Mouse (Mus musculus): ENCODE measurements around the gene Cenpt. TPM values are rescaled to one million over a fixed set of nuclear protein-coding genes. Genes with fewer than 3 reads are reported as not detected.

Gene Cenpt
- polyA plus RNA-seq, 1 experiment from 2014 or later, result 9.3 TPM

GRCm38 (mm10) chr8:105854715-105855216, 1.7 kb upstream of the Cenpt start, which contains the start of gene Thap11:
TSS of gene Thap11 (plus strand) at chr8:105855132.
- Histone ChIP-seq H3K4me2 (replicated peaks; ENCODE audit: low read depth) (peak within 1 kb of the TSS; percentile 97), H3K36me3 (ENCODE audit: control insufficient read depth, insufficient read depth) (no peaks in the 10 kb centered on the region), H3K9ac (ENCODE audit: low read depth, low read length) (peak within 1 kb of the TSS; percentile 81), H3K27me3 (replicated peaks; ENCODE audit: control insufficient read depth, insufficient read depth, low read length) (no peaks in the 10 kb centered on the region), H3K4me1 (replicated peaks; ENCODE audit: control insufficient read depth, insufficient read depth, low read length) (peaks cover 5% of the 10 kb centered on the region), H3K9me3 (ENCODE audit: control insufficient read depth) (no peaks in the 10 kb centered on the region), H3K27ac (ENCODE audit: low read depth, low read length) (peak within 1 kb of the TSS; percentile 82), H3K4me3 (ENCODE audit: low read depth, low read length) (peak within 1 kb of the TSS; percentile 80)
- peak; percentile 91 for ATAC-seq
- WGBS, result under 1% methylated on average over 43 of the region's 43 CpGs
- peak; percentile 90 for TF ChIP-seq CTCF (IDR thresholded peaks at IDR 0.05; ENCODE audit: low read depth)

GRCm38 (mm10) chr8:105854303-105854702, 1.2 kb upstream of the Cenpt start:
- Histone ChIP-seq H3K27ac (ENCODE audit: low read depth, low read length) (peak overlapping the region; percentile 82; the same call in 1 of the 2 replicates), H3K9ac (ENCODE audit: low read depth, low read length) (peak overlapping the region; percentile 81; the same call in 1 of the 2 replicates)

GRCm38 (mm10) chr8:105852146-105852729, 840 bp downstream of the Cenpt start:
- Histone ChIP-seq H3K27ac (ENCODE audit: low read depth, low read length) (no peak overlapping the region), H3K4me1 (replicated peaks; ENCODE audit: control insufficient read depth, insufficient read depth, low read length) (peaks cover 5% of the 10 kb centered on the region), H3K4me3 (ENCODE audit: low read depth, low read length) (peak overlapping the region; percentile 86), H3K4me2 (replicated peaks; ENCODE audit: low read depth) (peak overlapping the region; percentile 86), H3K9ac (ENCODE audit: low read depth, low read length) (no peak overlapping the region), H3K36me3 (ENCODE audit: control insufficient read depth, insufficient read depth) (peaks cover 19% of the 10 kb centered on the region), H3K27me3 (replicated peaks; ENCODE audit: control insufficient read depth, insufficient read depth, low read length) (no peaks in the 10 kb centered on the region), H3K9me3 (ENCODE audit: control insufficient read depth) (no peaks in the 10 kb centered on the region)
- no peak for ATAC-seq
- WGBS, result 77% methylated on average over 12 of the region's 12 CpGs
- TF ChIP-seq CTCF (IDR thresholded peaks at IDR 0.05; ENCODE audit: low read depth), result no peak

More at GRCm38 (mm10) chr8:105854303-105854702, 1.2 kb upstream of the Cenpt start:
- no peaks in the 10 kb centered on the region for H3K27me3 ChIP-seq (replicated peaks; ENCODE audit: control insufficient read depth, insufficient read depth, low read length)
- TF ChIP-seq CTCF (IDR thresholded peaks at IDR 0.05; ENCODE audit: low read depth), result no peak
- H3K9me3 ChIP-seq (ENCODE audit: control insufficient read depth), result no peaks in the 10 kb centered on the region
- H3K4me3 ChIP-seq (ENCODE audit: low read depth, low read length), result peak overlapping the region; percentile 80
- ATAC-seq, result no peak
- H3K4me1 ChIP-seq (replicated peaks; ENCODE audit: control insufficient read depth, insufficient read depth, low read length), result peaks cover 5% of the 10 kb centered on the region
- WGBS, result 25% methylated on average over 8 of the region's 8 CpGs
- peak overlapping the region; percentile 97 for H3K4me2 ChIP-seq (replicated peaks; ENCODE audit: low read depth)
- H3K36me3 ChIP-seq (ENCODE audit: control insufficient read depth, insufficient read depth), result no peaks in the 10 kb centered on the region

- Histone ChIP-seq H3K4me2 (replicated peaks; ENCODE audit: low read depth) (peak overlapping the region; percentile 86), H3K4me1 (replicated peaks; ENCODE audit: control insufficient read depth, insufficient read depth, low read length) (peaks cover 3% of the 10 kb centered on the region), H3K4me3 (ENCODE audit: low read depth, low read length) (peak overlapping the region; percentile 86), H3K9me3 (ENCODE audit: control insufficient read depth) (no peaks in the 10 kb centered on the region), H3K27me3 (replicated peaks; ENCODE audit: control insufficient read depth, insufficient read depth, low read length) (no peaks in the 10 kb centered on the region), H3K27ac (ENCODE audit: low read depth, low read length) (peak overlapping the region; percentile 54; the same call in 1 of the 2 replicates), H3K9ac (ENCODE audit: low read depth, low read length) (peak overlapping the region; percentile 73), H3K36me3 (ENCODE audit: control insufficient read depth, insufficient read depth) (peaks cover 23% of the 10 kb centered on the region)
- TF ChIP-seq CTCF (IDR thresholded peaks at IDR 0.05; ENCODE audit: low read depth), result no peak
- peak; percentile 60 for ATAC-seq
- WGBS, result under 1% methylated on average over 34 of the region's 34 CpGs
These were observed 1.4 kb downstream of the Cenpt start for GRCm38 (mm10) chr8:105851651-105852143.

- H3K36me3 ChIP-seq (ENCODE audit: control insufficient read depth, insufficient read depth), result peaks cover 34% of the 10 kb centered on the region
- H3K9me3 ChIP-seq (ENCODE audit: control insufficient read depth), result no peaks in the 10 kb centered on the region
- 69% methylated on average over 7 of the region's 7 CpGs for WGBS
- H3K4me3 ChIP-seq (ENCODE audit: low read depth, low read length), result no peak overlapping the region
- H3K4me1 ChIP-seq (replicated peaks; ENCODE audit: control insufficient read depth, insufficient read depth, low read length), result no peaks in the 10 kb centered on the region; the same call in 1 of the 2 replicates
- ATAC-seq, result no peak
- no peak overlapping the region; the same call in 1 of the 2 replicates for H3K4me2 ChIP-seq (replicated peaks; ENCODE audit: low read depth)
- H3K27me3 ChIP-seq (replicated peaks; ENCODE audit: control insufficient read depth, insufficient read depth, low read length), result no peaks in the 10 kb centered on the region
- TF ChIP-seq CTCF (IDR thresholded peaks at IDR 0.05; ENCODE audit: low read depth), result no peak
- no peak overlapping the region for H3K9ac ChIP-seq (ENCODE audit: low read depth, low read length)
- no peak overlapping the region for H3K27ac ChIP-seq (ENCODE audit: low read depth, low read length)
These were observed 2.5 kb downstream of the Cenpt start for GRCm38 (mm10) chr8:105850611-105851010.

GRCm38 (mm10) chr8:105850014-105850413, 3.1 kb downstream of the Cenpt start:
- Histone ChIP-seq H3K9ac (ENCODE audit: low read depth, low read length) (no peak overlapping the region), H3K36me3 (ENCODE audit: control insufficient read depth, insufficient read depth) (peaks cover 40% of the 10 kb centered on the region), H3K27me3 (replicated peaks; ENCODE audit: control insufficient read depth, insufficient read depth, low read length) (no peaks in the 10 kb centered on the region), H3K4me2 (replicated peaks; ENCODE audit: low read depth) (no peak overlapping the region), H3K27ac (ENCODE audit: low read depth, low read length) (no peak overlapping the region), H3K4me1 (replicated peaks; ENCODE audit: control insufficient read depth, insufficient read depth, low read length) (no peaks in the 10 kb centered on the region; the same call in 1 of the 2 replicates), H3K4me3 (ENCODE audit: low read depth, low read length) (no peak overlapping the region), H3K9me3 (ENCODE audit: control insufficient read depth) (no peaks in the 10 kb centered on the region)
- TF ChIP-seq CTCF (IDR thresholded peaks at IDR 0.05; ENCODE audit: low read depth), result no peak
- WGBS, result 84% methylated on average over 4 of the region's 4 CpGs
- ATAC-seq, result no peak
